ENCODE assay signal across 8 mouse cellular contexts in genomic region chr12:80231317-80231716, GRCm38 (mm10). TPM values are rescaled to one million over a fixed set of nuclear protein-coding genes. Genes with fewer than 3 reads are reported as not detected.
A peak's percentile ranks its signal among the peaks of the same experiment; 100 is the strongest.
DNase-seq lines count a peak whose midpoint lies in the region; ATAC-seq and TF ChIP-seq lines count a peak whose summit lies in the region.

No protein-coding gene starts in this region.

- no peak for ATAC-seq in lung, postnatal 0 days
- ATAC-seq in intestine, embryonic 15.5 days = no peak
- no peak for ATAC-seq in stomach, embryonic 14.5 days (ENCODE audit: insufficient number of reproducible peaks, insufficient read depth, low FRiP score, low read depth)

- DNase-seq in lung, postnatal 0 days (ENCODE audit: low spot score) = peak; percentile 47
- no peak for DNase-seq in lung, adult 2 months
- DNase-seq in urinary bladder, adult 2 months (ENCODE audit: low spot score) = no peak
- no peak for DNase-seq in right cerebral cortex, adult 18-20 months
- no peak for DNase-seq in layer of hippocampus, postnatal 10 days (ENCODE audit: low spot score in 2 of 2)

- no peak for TF ChIP-seq CTCF in lung, postnatal 0 days (IDR thresholded peaks at IDR 0.05)
- TF ChIP-seq CTCF in lung, adult 2 months (IDR thresholded peaks at IDR 0.05; ENCODE audit: insufficient read depth, low read length) = no peak
- TF ChIP-seq CTCF in embryonic fibroblast, embryonic 13.5 days (IDR thresholded peaks at IDR 0.05; ENCODE audit: borderline replicate concordance, insufficient read depth, low read length) = no peak

- H3K36me3 ChIP-seq in lung, postnatal 0 days (ENCODE audit: insufficient read depth, low read length) = no peaks in the 10 kb centered on the region
- H3K36me3 ChIP-seq in intestine, embryonic 15.5 days = peaks cover 7% of the 10 kb centered on the region; the same call in 1 of the 2 replicates
- H3K36me3 ChIP-seq in stomach, embryonic 14.5 days (ENCODE audit: control insufficient read depth, insufficient read depth, low read length) = peaks cover 5% of the 10 kb centered on the region; the same call in 1 of the 2 replicates

- 14% methylated on average over 5 of the region's 5 CpGs for WGBS in lung, postnatal 0 days
- 12% methylated on average over 5 of the region's 5 CpGs for WGBS in lung, adult 2 months
- 20% methylated on average over 5 of the region's 5 CpGs for WGBS in intestine, embryonic 15.5 days
- 15% methylated on average over 5 of the region's 5 CpGs for WGBS in stomach, embryonic 14.5 days

- no peaks in the 10 kb centered on the region for H3K9me3 ChIP-seq in lung, postnatal 0 days (ENCODE audit: low read length)
- H3K9me3 ChIP-seq in intestine, embryonic 15.5 days = no peaks in the 10 kb centered on the region
- H3K9me3 ChIP-seq in stomach, embryonic 14.5 days (ENCODE audit: control insufficient read depth, low read depth, low read length) = no peaks in the 10 kb centered on the region

- TF ChIP-seq EP300 in lung, postnatal 0 days (IDR thresholded peaks at IDR 0.05) = no peak

- H3K27ac ChIP-seq in lung, postnatal 0 days (ENCODE audit: low read length) = peak overlapping the region; percentile 91
- H3K27ac ChIP-seq in embryonic fibroblast, embryonic 13.5 days (ENCODE audit: insufficient read depth, low read length) = peak overlapping the region; percentile 97
- peak overlapping the region; percentile 94 for H3K27ac ChIP-seq in intestine, embryonic 15.5 days
- H3K27ac ChIP-seq in stomach, embryonic 14.5 days (ENCODE audit: low read length) = peak overlapping the region; percentile 97

- TF ChIP-seq POLR2A in lung, adult 2 months (IDR thresholded peaks at IDR 0.05; ENCODE audit: borderline replicate concordance, extremely low read depth, low read depth, low read length) = no peak
- no peak for TF ChIP-seq POLR2A in embryonic fibroblast, embryonic 13.5 days (IDR thresholded peaks at IDR 0.05; ENCODE audit: low read depth, low read length)

- H3K4me2 ChIP-seq in lung, postnatal 0 days (replicated peaks; ENCODE audit: low read depth, low read length) = no peak overlapping the region; the same call in 1 of the 2 replicates
- H3K4me2 ChIP-seq in intestine, embryonic 15.5 days (replicated peaks) = peak overlapping the region; percentile 50
- H3K4me2 ChIP-seq in stomach, embryonic 14.5 days (replicated peaks; ENCODE audit: low read depth, low read length) = 0 out of 2 replicates have a peak overlapping the region, but pooled peaks have one; percentile 34

- peaks cover 53% of the 10 kb centered on the region for H3K4me1 ChIP-seq in lung, postnatal 0 days (ENCODE audit: insufficient read depth, low read depth, low read length)
- H3K4me1 ChIP-seq in lung, adult 2 months (ENCODE audit: control insufficient read depth, insufficient read depth, low read length) = peaks cover 34% of the 10 kb centered on the region
- peaks cover 51% of the 10 kb centered on the region for H3K4me1 ChIP-seq in embryonic fibroblast, embryonic 13.5 days (ENCODE audit: control insufficient read depth, insufficient read depth, low read length)
- H3K4me1 ChIP-seq in intestine, embryonic 15.5 days (replicated peaks) = peaks cover 61% of the 10 kb centered on the region
- H3K4me1 ChIP-seq in stomach, embryonic 14.5 days (ENCODE audit: control insufficient read depth, insufficient read depth, low read length) = peaks cover 53% of the 10 kb centered on the region

- H3K9ac ChIP-seq in lung, postnatal 0 days (replicated peaks; ENCODE audit: low read depth) = no peak overlapping the region
- H3K9ac ChIP-seq in intestine, embryonic 15.5 days = peak overlapping the region; percentile 24
- 0 out of 2 replicates have a peak overlapping the region, but pooled peaks have one; percentile 11 for H3K9ac ChIP-seq in stomach, embryonic 14.5 days (replicated peaks; ENCODE audit: low read depth, low read length)

- H3K27me3 ChIP-seq in lung, postnatal 0 days (replicated peaks; ENCODE audit: insufficient read depth, low read length) = no peaks in the 10 kb centered on the region
- H3K27me3 ChIP-seq in intestine, embryonic 15.5 days (replicated peaks) = no peaks in the 10 kb centered on the region
- H3K27me3 ChIP-seq in stomach, embryonic 14.5 days (ENCODE audit: control insufficient read depth, insufficient read depth, low read length) = no peaks in the 10 kb centered on the region

- H3K4me3 ChIP-seq in lung, postnatal 0 days (ENCODE audit: low read depth, low read length) = no peak overlapping the region
- no peak overlapping the region for H3K4me3 ChIP-seq in lung, adult 2 months (replicated peaks; ENCODE audit: extremely low read depth, low read depth, low read length)
- no peak overlapping the region for H3K4me3 ChIP-seq in embryonic fibroblast, embryonic 13.5 days (ENCODE audit: insufficient read depth, low read length)
- H3K4me3 ChIP-seq in intestine, embryonic 15.5 days (replicated peaks) = no peak overlapping the region
- no peak overlapping the region for H3K4me3 ChIP-seq in stomach, embryonic 14.5 days (ENCODE audit: low read depth, low read length)

RNA-seq across cellular contexts. Expression of gene Actn1, which starts 28.9 kb away (rescaled TPM):
- polyA plus RNA-seq in lung, postnatal 0 days (2015; fragmentation: Nextera tagmentation; extraction: Ambion mirVana) = 30.0 and 31.0 TPM in 2 replicates
- 74.9 and 95.5 TPM in 2 replicates for polyA plus RNA-seq in lung, adult 2 months (2012; rRNA removed)
- 488 and 794 TPM in 2 replicates for polyA plus RNA-seq in embryonic fibroblast, embryonic 13.5 days (2011; ENCODE audit: insufficient read length, low read depth, missing spikeins)
- polyA plus RNA-seq in intestine, embryonic 15.5 days (2015; fragmentation: Nextera tagmentation; extraction: Ambion mirVana) = 51.2 and 53.6 TPM in 2 replicates
- polyA plus RNA-seq in stomach, embryonic 14.5 days (2014; fragmentation: Nextera tagmentation; extraction: Ambion mirVana) = 80.4 and 81.7 TPM in 2 replicates
- 435 and 605 TPM in 2 replicates for polyA plus RNA-seq in urinary bladder, adult 2 months (2012; rRNA removed)
- 10 to 100 TPM; 69.2 to 77.9 TPM for total RNA-seq in layer of hippocampus, postnatal 10 days (2021)
